Mouse (Mus musculus): ENCODE data around the gene Nat10. TPM values are rescaled to one million over a fixed set of nuclear protein-coding genes. Genes with fewer than 3 reads are reported as not detected.

Nat10 gene
- polyA plus RNA-seq, 1 experiment from 2014 or later, result 14.0 TPM

GRCm38 (mm10) chr2:103691278-103691677 lies 69.8 kb downstream of the Nat10 start:
- no peak overlapping the region for H3K4me3 ChIP-seq (ENCODE audit: low read depth, low read length)
- ATAC-seq, result 0 out of 2 replicates have a peak, but pooled peaks have one; percentile 12
- H3K27me3 ChIP-seq (replicated peaks; ENCODE audit: control insufficient read depth, insufficient read depth, low read length), result no peaks in the 10 kb centered on the region
- H3K4me2 ChIP-seq (ENCODE audit: low read length), result no peak overlapping the region
- 100% methylated on average over 1 of the region's 1 CpGs for WGBS
- H3K36me3 ChIP-seq (ENCODE audit: control insufficient read depth, insufficient read depth, low read length), result no peaks in the 10 kb centered on the region
- H3K27ac ChIP-seq (ENCODE audit: low read depth, low read length), result no peak overlapping the region
- no peak for DNase-seq (ENCODE audit: low spot score)
- H3K9me3 ChIP-seq (replicated peaks; ENCODE audit: control insufficient read depth, low read length), result no peaks in the 10 kb centered on the region
- H3K9ac ChIP-seq (ENCODE audit: low read length), result no peak overlapping the region
- H3K4me1 ChIP-seq (ENCODE audit: control insufficient read depth, insufficient read depth, low read length), result peaks cover 8% of the 10 kb centered on the region

DNA sequence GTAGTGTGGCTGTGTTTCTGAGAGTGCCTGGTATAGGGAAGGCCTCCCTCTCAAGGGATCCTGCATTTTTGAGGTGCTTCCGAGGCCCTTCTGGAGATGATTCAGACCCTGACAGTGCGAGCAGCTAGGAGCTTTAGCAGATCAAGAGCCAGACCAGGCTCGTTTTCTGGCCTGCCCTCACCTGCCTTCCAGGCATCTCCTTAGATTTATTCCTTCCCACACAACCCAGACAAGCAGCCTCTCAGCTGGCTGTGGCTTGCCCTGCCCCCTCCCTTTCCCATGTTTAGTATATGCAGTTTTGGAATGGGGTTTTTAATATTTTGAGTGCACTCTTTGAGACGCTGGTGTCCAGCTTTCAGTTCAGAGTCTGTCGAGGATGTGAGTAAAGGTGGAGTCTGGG lies 70.2 kb downstream of the Nat10 start:
- H3K4me1 ChIP-seq (ENCODE audit: control insufficient read depth, insufficient read depth, low read length), result peaks cover 8% of the 10 kb centered on the region
- DNase-seq (ENCODE audit: low spot score) (no peak), ATAC-seq (peak; percentile 60)
- H3K9ac ChIP-seq (ENCODE audit: low read length), result no peak overlapping the region
- no peaks in the 10 kb centered on the region for H3K9me3 ChIP-seq (replicated peaks; ENCODE audit: control insufficient read depth, low read length)
- H3K4me3 ChIP-seq (ENCODE audit: low read depth, low read length), result no peak overlapping the region
- no peak overlapping the region for H3K4me2 ChIP-seq (ENCODE audit: low read length)
- no peaks in the 10 kb centered on the region for H3K27me3 ChIP-seq (replicated peaks; ENCODE audit: control insufficient read depth, insufficient read depth, low read length)
- 34% methylated on average over 5 of the region's 5 CpGs for WGBS
- H3K36me3 ChIP-seq (ENCODE audit: control insufficient read depth, insufficient read depth, low read length), result no peaks in the 10 kb centered on the region
- H3K27ac ChIP-seq (ENCODE audit: low read depth, low read length), result peak overlapping the region; percentile 48; the same call in 1 of the 2 replicates

GRCm38 (mm10) chr2:103690425-103690824 lies 70.6 kb downstream of the Nat10 start:
- peaks cover 8% of the 10 kb centered on the region for H3K4me1 ChIP-seq (ENCODE audit: control insufficient read depth, insufficient read depth, low read length)
- ATAC-seq (peak; percentile 88), DNase-seq (ENCODE audit: low spot score) (peak; percentile 80)
- H3K9ac ChIP-seq (ENCODE audit: low read length), result no peak overlapping the region
- 5% methylated on average over 6 of the region's 6 CpGs for WGBS
- no peak overlapping the region for H3K4me2 ChIP-seq (ENCODE audit: low read length)
- H3K4me3 ChIP-seq (ENCODE audit: low read depth, low read length), result no peak overlapping the region
- H3K36me3 ChIP-seq (ENCODE audit: control insufficient read depth, insufficient read depth, low read length), result no peaks in the 10 kb centered on the region
- peak overlapping the region; percentile 48; the same call in 1 of the 2 replicates for H3K27ac ChIP-seq (ENCODE audit: low read depth, low read length)
- H3K27me3 ChIP-seq (replicated peaks; ENCODE audit: control insufficient read depth, insufficient read depth, low read length), result no peaks in the 10 kb centered on the region
- H3K9me3 ChIP-seq (replicated peaks; ENCODE audit: control insufficient read depth, low read length), result no peaks in the 10 kb centered on the region

DNA sequence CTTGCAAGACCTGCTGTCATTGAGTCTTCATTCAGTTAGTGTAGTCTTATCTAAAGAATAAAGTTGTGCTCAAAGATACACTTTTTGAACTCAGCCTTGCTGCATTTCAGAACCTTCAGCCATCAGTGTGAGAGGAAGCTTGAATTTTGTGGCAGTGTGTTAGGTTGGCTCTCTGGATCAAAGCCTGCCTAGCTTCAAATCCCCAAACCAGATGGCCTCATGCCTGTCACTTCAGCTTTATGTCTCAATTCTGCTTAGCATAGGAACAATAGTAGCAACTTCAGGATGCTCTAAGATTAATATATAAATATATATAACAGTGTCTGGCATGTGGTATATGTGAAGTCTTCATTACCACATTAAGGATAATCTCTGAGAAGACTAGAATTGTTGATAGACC lies 73.2 kb downstream of the Nat10 start:
- ATAC-seq (no peak), DNase-seq (ENCODE audit: low spot score) (no peak)
- Histone ChIP-seq H3K4me3 (ENCODE audit: low read depth, low read length) (no peak overlapping the region), H3K27me3 (replicated peaks; ENCODE audit: control insufficient read depth, insufficient read depth, low read length) (no peaks in the 10 kb centered on the region), H3K4me1 (ENCODE audit: control insufficient read depth, insufficient read depth, low read length) (peaks cover 15% of the 10 kb centered on the region), H3K27ac (ENCODE audit: low read depth, low read length) (no peak overlapping the region), H3K9me3 (replicated peaks; ENCODE audit: control insufficient read depth, low read length) (no peaks in the 10 kb centered on the region), H3K36me3 (ENCODE audit: control insufficient read depth, insufficient read depth, low read length) (no peaks in the 10 kb centered on the region), H3K9ac (ENCODE audit: low read length) (no peak overlapping the region), H3K4me2 (ENCODE audit: low read length) (no peak overlapping the region)

GRCm38 (mm10) chr2:103687143-103687542 lies 73.9 kb downstream of the Nat10 start:
- Histone ChIP-seq H3K27ac (ENCODE audit: low read depth, low read length) (no peak overlapping the region), H3K9me3 (replicated peaks; ENCODE audit: control insufficient read depth, low read length) (no peaks in the 10 kb centered on the region), H3K4me2 (ENCODE audit: low read length) (no peak overlapping the region), H3K36me3 (ENCODE audit: control insufficient read depth, insufficient read depth, low read length) (no peaks in the 10 kb centered on the region), H3K27me3 (replicated peaks; ENCODE audit: control insufficient read depth, insufficient read depth, low read length) (no peaks in the 10 kb centered on the region), H3K9ac (ENCODE audit: low read length) (no peak overlapping the region), H3K4me1 (ENCODE audit: control insufficient read depth, insufficient read depth, low read length) (peaks cover 23% of the 10 kb centered on the region), H3K4me3 (ENCODE audit: low read depth, low read length) (no peak overlapping the region)
- no peak for ATAC-seq
- DNase-seq (ENCODE audit: low spot score), result no peak

DNA sequence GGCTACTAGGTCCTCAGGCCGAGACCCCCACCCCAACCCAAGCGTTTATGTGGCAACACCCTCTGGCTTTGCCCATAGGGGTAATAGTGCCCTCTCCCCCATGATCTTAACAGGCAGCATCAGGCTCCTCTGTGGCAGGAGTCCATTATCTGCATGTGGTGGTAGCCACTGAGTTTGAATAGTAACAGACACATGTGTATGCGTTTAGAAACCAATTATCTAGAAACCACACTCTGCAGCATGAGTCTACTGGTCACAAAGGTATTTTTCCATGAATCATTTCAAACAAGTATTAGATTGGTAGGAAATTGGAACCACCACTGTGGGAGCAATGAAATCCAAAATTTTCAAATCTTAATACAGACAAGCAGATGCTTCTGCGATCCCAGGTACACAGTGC lies 75.5 kb downstream of the Nat10 start:
- Histone ChIP-seq H3K36me3 (ENCODE audit: control insufficient read depth, insufficient read depth, low read length) (no peaks in the 10 kb centered on the region), H3K9me3 (replicated peaks; ENCODE audit: control insufficient read depth, low read length) (no peaks in the 10 kb centered on the region), H3K27ac (ENCODE audit: low read depth, low read length) (no peak overlapping the region), H3K27me3 (replicated peaks; ENCODE audit: control insufficient read depth, insufficient read depth, low read length) (no peaks in the 10 kb centered on the region), H3K9ac (ENCODE audit: low read length) (no peak overlapping the region), H3K4me1 (ENCODE audit: control insufficient read depth, insufficient read depth, low read length) (peaks cover 22% of the 10 kb centered on the region), H3K4me2 (ENCODE audit: low read length) (no peak overlapping the region), H3K4me3 (ENCODE audit: low read depth, low read length) (no peak overlapping the region)
- no peak for ATAC-seq
- no peak for DNase-seq (ENCODE audit: low spot score)
- WGBS, result 90% methylated on average over 4 of the region's 4 CpGs

GRCm38 (mm10) chr2:103684926-103685577 lies 76.0 kb downstream of the Nat10 start:
- no peaks in the 10 kb centered on the region for H3K36me3 ChIP-seq (ENCODE audit: control insufficient read depth, insufficient read depth, low read length)
- peaks cover 16% of the 10 kb centered on the region for H3K4me1 ChIP-seq (ENCODE audit: control insufficient read depth, insufficient read depth, low read length)
- WGBS, result 74% methylated on average over 7 of the region's 7 CpGs
- no peak overlapping the region for H3K9ac ChIP-seq (ENCODE audit: low read length)
- no peak overlapping the region for H3K4me2 ChIP-seq (ENCODE audit: low read length)
- no peak for DNase-seq (ENCODE audit: low spot score)
- H3K4me3 ChIP-seq (ENCODE audit: low read depth, low read length), result no peak overlapping the region
- H3K9me3 ChIP-seq (replicated peaks; ENCODE audit: control insufficient read depth, low read length), result no peaks in the 10 kb centered on the region
- ATAC-seq, result no peak
- no peak overlapping the region for H3K27ac ChIP-seq (ENCODE audit: low read depth, low read length)
- no peaks in the 10 kb centered on the region for H3K27me3 ChIP-seq (replicated peaks; ENCODE audit: control insufficient read depth, insufficient read depth, low read length)

DNA sequence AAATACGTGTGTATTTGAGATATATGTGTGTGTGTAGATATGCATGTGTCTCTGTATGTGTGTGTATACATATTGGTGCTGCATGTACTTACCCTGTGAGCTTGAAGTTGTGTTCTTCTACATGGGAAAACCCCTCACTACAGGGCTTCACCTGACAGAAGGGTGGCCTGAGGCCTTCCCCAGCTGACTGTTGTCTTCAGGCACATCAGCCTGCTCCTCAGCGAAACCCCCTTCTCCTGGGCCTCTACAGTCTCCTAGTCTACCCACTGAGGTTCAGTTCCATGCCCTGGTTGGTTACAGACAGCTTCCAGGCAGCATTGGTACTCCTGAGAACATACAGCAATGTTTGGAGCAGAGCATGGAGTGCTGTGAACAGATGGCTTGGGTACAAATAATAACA lies 76.6 kb downstream of the Nat10 start:
- Histone ChIP-seq H3K9me3 (replicated peaks; ENCODE audit: control insufficient read depth, low read length) (no peaks in the 10 kb centered on the region), H3K4me1 (ENCODE audit: control insufficient read depth, insufficient read depth, low read length) (peaks cover 15% of the 10 kb centered on the region; the same call in 1 of the 2 replicates), H3K4me2 (ENCODE audit: low read length) (no peak overlapping the region), H3K4me3 (ENCODE audit: low read depth, low read length) (no peak overlapping the region), H3K27me3 (replicated peaks; ENCODE audit: control insufficient read depth, insufficient read depth, low read length) (no peaks in the 10 kb centered on the region), H3K9ac (ENCODE audit: low read length) (no peak overlapping the region), H3K36me3 (ENCODE audit: control insufficient read depth, insufficient read depth, low read length) (no peaks in the 10 kb centered on the region), H3K27ac (ENCODE audit: low read depth, low read length) (no peak overlapping the region)
- no peak for DNase-seq (ENCODE audit: low spot score)
- WGBS, result 77% methylated on average over 2 of the region's 2 CpGs
- no peak for ATAC-seq

- Histone ChIP-seq H3K27ac (ENCODE audit: low read depth, low read length) (no peak overlapping the region), H3K36me3 (ENCODE audit: control insufficient read depth, insufficient read depth, low read length) (no peaks in the 10 kb centered on the region), H3K4me2 (ENCODE audit: low read length) (no peak overlapping the region), H3K9ac (ENCODE audit: low read length) (no peak overlapping the region), H3K4me1 (ENCODE audit: control insufficient read depth, insufficient read depth, low read length) (peaks cover 15% of the 10 kb centered on the region; the same call in 1 of the 2 replicates), H3K4me3 (ENCODE audit: low read depth, low read length) (no peak overlapping the region), H3K9me3 (replicated peaks; ENCODE audit: control insufficient read depth, low read length) (no peaks in the 10 kb centered on the region), H3K27me3 (replicated peaks; ENCODE audit: control insufficient read depth, insufficient read depth, low read length) (no peaks in the 10 kb centered on the region)
- 57% methylated on average over 9 of the region's 9 CpGs for WGBS
- ATAC-seq (peak; percentile 83), DNase-seq (ENCODE audit: low spot score) (peak; percentile 83)
Measured at GRCm38 (mm10) chr2:103682927-103683442, 78.1 kb downstream of the Nat10 start.
